Mouse (Mus musculus) stomach, embryonic 14.5 days (tissue): ENCODE results near the gene Osbpl7. TPM values are rescaled to one million over a fixed set of nuclear protein-coding genes. Genes with fewer than 3 reads are reported as not detected.

Experiments used
- ATAC-seq: fragments of 200-750 bp; cut with Nextera tagmentation; 2 replicates; pipeline ENCODE4 v1.8.0; 2017; ENCODE audit warnings: low read depth, moderate TSS enrichment; ENCODE audit not compliant: insufficient number of reproducible peaks, insufficient read depth, low FRiP score
- H3K27ac ChIP-seq: fragments of 300-500 bp; sonication (generic); 2 replicates; pipeline ENCODE4 v1.5.1; 2014; ENCODE audit warnings: mild to moderate bottlenecking, low read length, moderate library complexity, mixed read lengths
- H3K27me3 ChIP-seq: fragments of 300-500 bp; sonication (generic); 2 replicates; pipeline ENCODE4 v1.6.1; 2014; ENCODE audit warnings: low read length, control low read depth, mixed read lengths; ENCODE audit not compliant: control insufficient read depth, insufficient read depth
- H3K36me3 ChIP-seq: fragments of 300-500 bp; sonication (generic); 2 replicates; pipeline ENCODE4 v1.6.1; 2014; ENCODE audit warnings: mild to moderate bottlenecking, control low read depth, low read length, moderate library complexity, mixed read lengths; ENCODE audit not compliant: control insufficient read depth, insufficient read depth
- H3K4me1 ChIP-seq: fragments of 300-500 bp; sonication (generic); 2 replicates; pipeline ENCODE4 v1.6.1; 2014; ENCODE audit warnings: low read length, control low read depth, mixed read lengths; ENCODE audit not compliant: control insufficient read depth, insufficient read depth
- H3K4me2 ChIP-seq: fragments of 300-500 bp; sonication (generic); replicated peaks from 2 replicates; pipeline ENCODE4 v1.6.1; 2014; ENCODE audit warnings: low read depth, low read length, control low read depth
- H3K4me3 ChIP-seq: fragments of 300-500 bp; sonication (generic); 2 replicates; pipeline ENCODE4 v1.5.1; 2014; ENCODE audit warnings: low read depth, low read length, control low read depth
- H3K9ac ChIP-seq: fragments of 300-500 bp; sonication (generic); replicated peaks from 2 replicates; pipeline ENCODE4 v1.6.1; 2014; ENCODE audit warnings: low read depth, mild to moderate bottlenecking, control low read depth, low read length, moderate library complexity, mixed read lengths
- H3K9me3 ChIP-seq: fragments of 300-500 bp; sonication (generic); 2 replicates; pipeline ENCODE4 v1.6.1; 2016; ENCODE audit warnings: low read depth, low read length, control low read depth; ENCODE audit not compliant: control insufficient read depth
- WGBS: fragments of 180-500 bp; shearing (Covaris S2); extraction: QIAGEN DNeasy Blood & Tissue Kit; methylation state at CpG from one replicate; pipeline ENCODE4 v1.1.7; 2014; 5-methylcytosine and 5-hydroxymethylcytosine counted together
- polyA plus RNA-seq: library from polyadenylated mRNA; unstranded; fragments of >200 nt; fragmentation: Nextera tagmentation; extraction: Ambion mirVana; gene quantifications from 2 replicates; pipeline ENCODE4 v1.2.1, GENCODE M21; 2014

The Osbpl7 gene
- polyA plus RNA-seq = 4.5 and 8.2 TPM in 2 replicates

- H3K4me1 ChIP-seq = peaks cover 19% of the 10 kb centered on the region
- peak within 1 kb of the TSS; percentile 33; the same call in 1 of the 2 replicates for H3K27ac ChIP-seq
- H3K4me2 ChIP-seq = peak within 1 kb of the TSS; percentile 95
- 6% methylated on average over 18 of the region's 18 CpGs for WGBS
- H3K27me3 ChIP-seq = no peaks in the 10 kb centered on the region
- H3K4me3 ChIP-seq = peak within 1 kb of the TSS; percentile 72
- no peaks in the 10 kb centered on the region for H3K9me3 ChIP-seq
- ATAC-seq = peak; percentile 83
- H3K36me3 ChIP-seq = peaks cover 33% of the 10 kb centered on the region
- H3K9ac ChIP-seq = peak within 1 kb of the TSS; percentile 83
Observed at GRCm38 (mm10) chr11:97050216-97050943, at the start of gene Osbpl7. Gene Osbpl7, plus strand, starts transcription at chr11:97050628.

GRCm38 (mm10) chr11:97003170-97003569 lies 47.3 kb upstream of the Osbpl7 start:
- H3K9me3 ChIP-seq = no peaks in the 10 kb centered on the region
- H3K9ac ChIP-seq = no peak overlapping the region
- H3K4me3 ChIP-seq = no peak overlapping the region
- no peak overlapping the region for H3K27ac ChIP-seq
- no peaks in the 10 kb centered on the region for H3K4me1 ChIP-seq
- no peaks in the 10 kb centered on the region for H3K36me3 ChIP-seq
- H3K4me2 ChIP-seq = no peak overlapping the region
- no peaks in the 10 kb centered on the region for H3K27me3 ChIP-seq
- no peak for ATAC-seq
- 31% methylated on average over 5 of the region's 5 CpGs for WGBS

GRCm38 (mm10) chr11:97007093-97007794 lies 43.2 kb upstream of the Osbpl7 start:
- Histone ChIP-seq H3K4me3 (no peak overlapping the region), H3K9ac (no peak overlapping the region), H3K9me3 (no peaks in the 10 kb centered on the region), H3K27me3 (no peaks in the 10 kb centered on the region), H3K4me2 (no peak overlapping the region), H3K27ac (no peak overlapping the region), H3K36me3 (no peaks in the 10 kb centered on the region), H3K4me1 (no peaks in the 10 kb centered on the region)
- WGBS = 55% methylated on average over 9 of the region's 9 CpGs
- no peak for ATAC-seq

DNA sequence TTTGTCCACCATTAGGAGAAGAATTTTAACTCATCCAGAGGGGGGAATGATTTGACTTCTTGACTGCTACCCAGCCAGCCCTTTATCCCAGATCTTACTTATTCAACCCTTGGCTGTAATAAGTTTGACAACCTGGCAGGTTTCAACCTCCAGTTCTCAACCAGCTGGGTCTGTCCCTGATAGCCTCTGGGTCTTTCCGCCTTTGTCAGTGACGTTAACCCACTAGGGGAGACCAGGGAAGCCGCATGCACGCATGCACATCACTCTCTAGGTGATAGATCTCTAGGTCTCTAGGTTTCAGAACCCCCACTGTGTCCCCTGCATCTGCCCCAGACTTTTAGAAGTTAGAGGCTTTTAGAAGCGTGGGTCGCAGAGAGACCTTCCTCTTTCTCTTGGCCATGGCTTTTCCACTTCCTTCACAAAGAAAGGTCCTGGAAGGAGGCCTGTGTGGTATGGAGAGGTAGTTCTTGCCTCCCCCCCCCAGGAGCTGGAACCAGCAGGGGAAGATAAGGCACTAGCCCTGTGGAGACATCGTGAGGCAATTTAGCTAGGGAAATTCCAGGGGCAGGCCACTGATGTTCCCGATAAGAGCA lies 41.1 kb upstream of the Osbpl7 start:
- no peak for ATAC-seq
- no peak overlapping the region for H3K27ac ChIP-seq
- H3K36me3 ChIP-seq = no peaks in the 10 kb centered on the region
- no peaks in the 10 kb centered on the region for H3K27me3 ChIP-seq
- no peaks in the 10 kb centered on the region for H3K9me3 ChIP-seq
- no peak overlapping the region for H3K9ac ChIP-seq
- WGBS = 49% methylated on average over 8 of the region's 8 CpGs
- no peaks in the 10 kb centered on the region for H3K4me1 ChIP-seq
- no peak overlapping the region for H3K4me2 ChIP-seq
- H3K4me3 ChIP-seq = no peak overlapping the region

DNA sequence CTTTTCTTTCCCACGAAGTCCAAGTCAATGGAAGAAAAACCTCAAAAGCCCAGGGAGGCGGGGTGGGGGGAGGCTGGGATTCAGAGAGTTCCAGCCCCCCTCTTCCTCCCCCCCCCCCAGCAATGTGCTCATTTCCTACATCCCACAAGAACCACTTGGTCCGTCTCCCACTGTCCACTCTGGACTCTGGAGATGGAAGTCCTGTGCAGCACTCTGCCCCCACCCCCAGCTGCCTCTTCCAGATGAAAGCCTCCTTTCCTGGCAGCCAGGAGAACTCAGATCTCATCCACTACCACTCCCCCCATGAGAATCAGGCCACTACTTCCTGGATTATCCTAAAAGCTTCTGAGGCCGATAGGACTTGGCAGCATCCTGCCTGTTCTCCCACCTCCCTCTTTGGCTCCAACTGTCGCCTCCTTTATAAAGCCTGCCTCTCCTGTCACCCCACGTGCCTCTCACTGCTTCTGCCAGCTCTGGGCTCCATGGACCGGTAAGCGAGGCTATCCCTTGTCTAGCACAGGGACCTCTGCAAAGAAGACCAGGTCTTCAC lies 37.2 kb upstream of the Osbpl7 start, which contains the start of gene Sp6:
TSS of gene Sp6 (plus strand) at position 274 of the 550 bp plus-strand sequence.
- WGBS = 23% methylated on average over 7 of the region's 8 CpGs
- Histone ChIP-seq H3K9ac (no peak within 1 kb of the TSS), H3K4me1 (no peaks in the 10 kb centered on the region), H3K36me3 (no peaks in the 10 kb centered on the region), H3K4me3 (no peak within 1 kb of the TSS), H3K27me3 (peaks cover 17% of the 10 kb centered on the region), H3K4me2 (no peak within 1 kb of the TSS), H3K27ac (no peak within 1 kb of the TSS), H3K9me3 (no peaks in the 10 kb centered on the region)
- no peak for ATAC-seq

GRCm38 (mm10) chr11:97017696-97018582 lies 32.5 kb upstream of the Osbpl7 start:
- peaks cover 53% of the 10 kb centered on the region for H3K27me3 ChIP-seq
- H3K4me1 ChIP-seq = peaks cover 17% of the 10 kb centered on the region; the same call in 1 of the 2 replicates
- H3K9ac ChIP-seq = no peak overlapping the region; the same call in 1 of the 2 replicates
- no peaks in the 10 kb centered on the region for H3K36me3 ChIP-seq
- H3K9me3 ChIP-seq = no peaks in the 10 kb centered on the region
- H3K27ac ChIP-seq = no peak overlapping the region
- H3K4me3 ChIP-seq = peak overlapping the region; percentile 36
- WGBS = under 1% methylated on average over 36 of the region's 36 CpGs
- H3K4me2 ChIP-seq = peak overlapping the region; percentile 57
- no peak for ATAC-seq

DNA sequence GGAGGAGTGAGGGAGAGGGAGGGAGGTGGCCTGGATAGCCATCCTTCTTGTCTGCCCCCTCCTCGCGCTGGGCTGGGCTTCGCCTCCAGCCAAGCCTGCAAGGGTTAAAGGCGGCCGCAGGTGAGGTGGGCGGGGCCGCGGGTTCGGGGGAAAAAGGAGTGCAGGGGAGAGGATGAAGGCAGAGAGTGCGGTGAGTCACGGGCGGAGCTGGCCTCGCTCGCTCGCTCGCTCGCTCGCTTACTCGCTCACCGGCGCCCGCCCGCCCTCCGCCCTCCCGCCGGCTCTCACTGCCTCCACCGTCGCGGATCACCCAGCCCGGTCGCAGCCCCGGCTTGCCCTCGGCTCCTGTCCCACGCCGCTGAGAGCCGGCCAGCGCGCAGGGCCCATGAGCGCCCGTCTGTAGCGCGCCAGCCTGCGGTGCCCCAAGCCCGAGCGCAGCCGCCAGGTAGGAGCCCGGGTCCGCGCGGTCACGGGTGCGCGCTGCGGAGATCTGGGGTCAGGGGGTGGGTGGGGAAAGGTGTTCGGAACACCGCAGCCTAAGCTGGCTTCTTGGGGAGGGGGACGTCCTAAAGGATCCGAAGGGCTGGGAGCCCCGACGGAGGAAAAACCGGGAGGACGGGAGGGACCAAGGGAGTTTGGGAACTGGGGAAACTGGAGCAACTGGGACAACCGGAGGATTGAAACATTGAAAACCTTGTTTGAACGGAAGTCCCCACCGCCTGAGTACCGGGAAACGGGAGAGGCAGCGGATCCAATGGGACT lies 31.7 kb upstream of the Osbpl7 start:
- Histone ChIP-seq H3K4me2 (peak overlapping the region; percentile 57), H3K9ac (no peak overlapping the region), H3K27me3 (peaks cover 58% of the 10 kb centered on the region), H3K4me1 (peaks cover 17% of the 10 kb centered on the region; the same call in 1 of the 2 replicates), H3K27ac (no peak overlapping the region), H3K9me3 (no peaks in the 10 kb centered on the region), H3K36me3 (no peaks in the 10 kb centered on the region), H3K4me3 (peak overlapping the region; percentile 36)
- WGBS = 2% methylated on average over 67 of the region's 68 CpGs
- ATAC-seq = peak; percentile 35
